Mouse (Mus musculus): Measurements from ENCODE around the gene Tmem120b. TPM values are rescaled to one million over a fixed set of nuclear protein-coding genes. Genes with fewer than 3 reads are reported as not detected.

Gene Tmem120b
- total and polyA plus RNA-seq, 3 experiments: 0.53 to 0.93 TPM; not detected in 1

DNA sequence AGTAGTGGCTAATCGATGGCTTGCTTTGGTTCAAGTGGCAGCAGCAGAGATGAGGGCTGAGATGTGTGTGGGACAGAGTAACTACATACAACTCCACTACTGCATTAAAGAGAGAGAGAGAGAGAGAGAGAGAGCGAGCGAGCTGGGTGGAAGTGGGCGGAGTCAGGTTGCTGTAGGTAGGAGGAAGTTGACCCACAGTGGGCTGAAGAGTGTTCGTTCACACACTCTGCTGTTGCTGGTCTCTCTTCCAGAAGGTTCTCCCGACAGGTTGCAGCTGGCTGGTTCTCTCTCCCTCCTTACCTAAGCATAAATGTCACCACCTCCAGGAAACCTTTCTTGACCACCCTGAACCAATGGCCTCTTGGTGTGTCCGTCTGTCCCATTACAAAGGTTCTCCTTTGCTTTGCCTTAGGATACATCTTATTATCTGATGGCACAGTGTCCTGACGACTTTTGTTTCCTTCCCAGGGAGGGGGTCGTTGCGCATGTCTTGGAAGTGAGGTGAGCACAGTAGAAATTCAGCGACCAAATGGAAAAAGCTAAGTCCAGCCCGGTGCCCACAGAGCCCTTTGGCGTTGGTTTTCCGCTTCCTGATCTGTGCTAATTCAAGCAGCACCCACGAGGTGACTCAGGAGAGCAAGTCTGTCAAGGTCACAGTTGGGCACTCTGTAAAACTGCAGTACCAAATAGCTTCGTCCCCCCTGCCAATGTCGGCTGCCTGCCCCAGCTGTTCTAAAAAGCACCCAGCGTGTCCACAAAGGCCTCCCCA, 57.6 kb downstream of the Tmem120b start:
- Histone ChIP-seq H3K27me3 (ENCODE audit: insufficient read depth, low read length) (peaks cover 2% of the 10 kb centered on the region; the same call in 1 of the 2 replicates), H3K9me3 (replicated peaks) (no peaks in the 10 kb centered on the region), H3K4me3 (ENCODE audit: low read depth, low read length) (peak overlapping the region; percentile 54; the same call in 1 of the 2 replicates), H3K36me3 (replicated peaks) (peaks cover 11% of the 10 kb centered on the region), H3K4me1 (ENCODE audit: insufficient read depth, low read depth, low read length) (peaks cover 30% of the 10 kb centered on the region)
- ATAC-seq (ENCODE audit: extremely low read depth, insufficient number of reproducible peaks, low FRiP score, poor library complexity, severe bottlenecking) (no peak; the same call in 1 of the 2 replicates), DNase-seq (ENCODE audit: low spot score) (no peak)
- no peak for TF ChIP-seq GATA1 (IDR thresholded peaks at IDR 0.05; ENCODE audit: borderline replicate concordance, low read length)
- no peak for TF ChIP-seq CTCF (IDR thresholded peaks at IDR 0.05; ENCODE audit: low read depth, low read length)
- TF ChIP-seq POLR2AphosphoS5 (IDR thresholded peaks at IDR 0.05; ENCODE audit: insufficient replicate concordance, low read depth, low read length): no peak
- no peak for TF ChIP-seq TAL1 (conservative IDR thresholded peaks at IDR 0.05; ENCODE audit: low read depth, low read length)
- TF ChIP-seq GATA2 (IDR thresholded peaks at IDR 0.05; ENCODE audit: borderline replicate concordance, low read depth, low read length): no peak

DNA sequence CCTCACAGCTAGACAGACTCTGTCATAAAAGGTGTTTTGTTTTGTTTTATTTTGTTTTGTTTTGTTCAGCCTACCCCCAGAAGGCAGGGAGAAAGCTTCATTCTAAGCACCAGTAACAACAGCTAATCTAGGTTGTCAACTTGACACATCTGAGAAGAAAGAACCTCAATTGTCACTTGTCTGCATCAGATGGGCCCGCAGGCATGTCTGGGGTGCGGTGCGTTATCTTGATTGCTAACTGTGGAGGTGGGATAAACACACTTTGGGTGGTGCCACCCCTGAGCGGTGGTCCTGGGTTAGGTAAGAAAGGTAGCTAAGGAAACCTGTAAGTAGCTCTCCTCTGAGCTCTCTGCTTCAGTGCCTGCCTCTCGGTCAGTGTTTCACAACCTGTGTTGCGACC, 58.8 kb downstream of the Tmem120b start:
- Histone ChIP-seq H3K4me1 (ENCODE audit: insufficient read depth, low read depth, low read length) (peaks cover 38% of the 10 kb centered on the region), H3K36me3 (replicated peaks) (peaks cover 14% of the 10 kb centered on the region), H3K27me3 (ENCODE audit: insufficient read depth, low read length) (no peaks in the 10 kb centered on the region; the same call in 1 of the 2 replicates), H3K9me3 (replicated peaks) (no peaks in the 10 kb centered on the region), H3K4me3 (ENCODE audit: low read depth, low read length) (no peak overlapping the region)
- DNase-seq (ENCODE audit: low spot score) (no peak), ATAC-seq (ENCODE audit: extremely low read depth, insufficient number of reproducible peaks, low FRiP score, poor library complexity, severe bottlenecking) (no peak)
- TF ChIP-seq GATA2 (IDR thresholded peaks at IDR 0.05; ENCODE audit: borderline replicate concordance, low read depth, low read length) (no peak), GATA1 (IDR thresholded peaks at IDR 0.05; ENCODE audit: borderline replicate concordance, low read length) (no peak), POLR2AphosphoS5 (IDR thresholded peaks at IDR 0.05; ENCODE audit: insufficient replicate concordance, low read depth, low read length) (no peak), TAL1 (conservative IDR thresholded peaks at IDR 0.05; ENCODE audit: low read depth, low read length) (no peak), CTCF (IDR thresholded peaks at IDR 0.05; ENCODE audit: low read depth, low read length) (no peak)

DNA sequence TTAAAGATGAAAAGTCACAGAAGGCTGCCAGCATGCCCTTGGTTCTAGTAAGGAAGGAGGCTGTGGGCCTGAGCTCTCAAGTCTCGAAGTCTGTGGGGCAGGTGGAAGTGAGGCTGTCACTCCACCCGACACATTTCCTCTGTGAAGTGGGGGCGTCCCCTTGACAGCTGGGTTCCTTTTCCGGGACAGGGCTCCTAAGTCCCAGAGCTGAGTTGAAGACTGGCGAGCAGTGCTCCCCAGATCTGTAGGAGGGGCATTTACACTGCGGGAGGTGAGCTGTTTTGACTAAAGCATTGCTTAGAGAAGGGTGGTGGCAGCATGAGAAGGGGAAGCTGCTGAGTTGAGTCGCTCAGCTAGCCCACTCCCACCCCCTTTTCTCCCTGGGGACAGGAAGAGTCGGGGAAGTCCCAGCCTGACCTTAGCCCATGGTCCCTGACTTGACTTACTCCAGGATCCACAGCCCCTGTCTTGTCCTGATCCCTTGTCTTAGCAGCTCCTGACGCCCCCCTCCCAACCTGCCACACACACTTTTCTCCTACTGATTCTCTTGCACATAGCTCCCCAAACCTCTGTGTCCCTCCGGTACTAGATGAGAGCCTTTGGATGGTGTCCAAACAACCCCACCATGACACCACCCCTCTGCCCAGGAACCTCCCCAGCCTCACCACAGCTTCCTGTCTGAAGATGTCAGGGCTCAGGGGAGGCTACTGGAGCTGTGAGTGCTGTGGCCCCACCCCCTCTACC, 60.4 kb downstream of the Tmem120b start:
- ATAC-seq (ENCODE audit: extremely low read depth, insufficient number of reproducible peaks, low FRiP score, poor library complexity, severe bottlenecking) (peak; percentile 55; the same call in 1 of the 2 replicates), DNase-seq (ENCODE audit: low spot score) (peak; percentile 63)
- no peak for TF ChIP-seq POLR2AphosphoS5 (IDR thresholded peaks at IDR 0.05; ENCODE audit: insufficient replicate concordance, low read depth, low read length)
- TF ChIP-seq TAL1 (conservative IDR thresholded peaks at IDR 0.05; ENCODE audit: low read depth, low read length): no peak
- no peak for TF ChIP-seq GATA1 (IDR thresholded peaks at IDR 0.05; ENCODE audit: borderline replicate concordance, low read length)
- no peak for TF ChIP-seq CTCF (IDR thresholded peaks at IDR 0.05; ENCODE audit: low read depth, low read length)
- no peak for TF ChIP-seq GATA2 (IDR thresholded peaks at IDR 0.05; ENCODE audit: borderline replicate concordance, low read depth, low read length)
- peaks cover 53% of the 10 kb centered on the region for H3K4me1 ChIP-seq (ENCODE audit: insufficient read depth, low read depth, low read length)
- H3K9me3 ChIP-seq (replicated peaks): no peaks in the 10 kb centered on the region
- peaks cover 24% of the 10 kb centered on the region for H3K36me3 ChIP-seq (replicated peaks)
- H3K4me3 ChIP-seq (ENCODE audit: low read depth, low read length): no peak overlapping the region
- no peaks in the 10 kb centered on the region; the same call in 1 of the 2 replicates for H3K27me3 ChIP-seq (ENCODE audit: insufficient read depth, low read length)

DNA sequence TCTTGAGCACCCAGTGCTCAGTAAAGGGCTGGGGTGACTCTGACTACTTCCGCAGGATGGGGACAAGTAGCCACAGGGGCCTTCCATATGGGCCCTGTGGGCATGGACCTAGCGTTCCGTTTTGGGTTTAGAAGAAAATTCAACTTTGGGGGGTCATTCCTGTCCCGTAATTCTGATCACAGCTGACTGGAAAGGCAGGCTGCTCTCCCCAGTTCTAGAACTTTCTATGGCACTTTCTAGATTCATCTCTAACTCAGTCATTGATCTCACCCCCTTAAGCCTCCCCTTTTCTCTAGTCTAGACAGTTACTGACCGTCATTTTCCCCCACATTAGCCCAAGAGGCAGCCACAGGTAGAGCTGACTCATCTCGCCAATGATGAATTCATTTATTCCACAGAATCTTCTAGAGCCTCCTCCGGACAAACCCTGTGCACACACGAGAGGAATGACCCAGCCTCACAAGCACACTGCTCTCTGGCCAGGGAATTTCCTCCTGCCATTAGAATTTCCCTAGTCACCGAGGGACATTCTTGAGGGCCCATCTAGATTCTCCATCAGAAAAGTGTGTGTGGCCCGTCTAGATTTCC, 61.0 kb downstream of the Tmem120b start:
- DNase-seq (ENCODE audit: low spot score) (no peak), ATAC-seq (ENCODE audit: extremely low read depth, insufficient number of reproducible peaks, low FRiP score, poor library complexity, severe bottlenecking) (no peak)
- TF ChIP-seq GATA1 (IDR thresholded peaks at IDR 0.05; ENCODE audit: borderline replicate concordance, low read length) (no peak), GATA2 (IDR thresholded peaks at IDR 0.05; ENCODE audit: borderline replicate concordance, low read depth, low read length) (no peak), CTCF (IDR thresholded peaks at IDR 0.05; ENCODE audit: low read depth, low read length) (no peak), POLR2AphosphoS5 (IDR thresholded peaks at IDR 0.05; ENCODE audit: insufficient replicate concordance, low read depth, low read length) (no peak), TAL1 (conservative IDR thresholded peaks at IDR 0.05; ENCODE audit: low read depth, low read length) (no peak)
- Histone ChIP-seq H3K36me3 (replicated peaks) (peaks cover 31% of the 10 kb centered on the region), H3K4me3 (ENCODE audit: low read depth, low read length) (no peak overlapping the region), H3K4me1 (ENCODE audit: insufficient read depth, low read depth, low read length) (peaks cover 60% of the 10 kb centered on the region), H3K27me3 (ENCODE audit: insufficient read depth, low read length) (no peaks in the 10 kb centered on the region; the same call in 1 of the 2 replicates), H3K9me3 (replicated peaks) (no peaks in the 10 kb centered on the region)

DNA sequence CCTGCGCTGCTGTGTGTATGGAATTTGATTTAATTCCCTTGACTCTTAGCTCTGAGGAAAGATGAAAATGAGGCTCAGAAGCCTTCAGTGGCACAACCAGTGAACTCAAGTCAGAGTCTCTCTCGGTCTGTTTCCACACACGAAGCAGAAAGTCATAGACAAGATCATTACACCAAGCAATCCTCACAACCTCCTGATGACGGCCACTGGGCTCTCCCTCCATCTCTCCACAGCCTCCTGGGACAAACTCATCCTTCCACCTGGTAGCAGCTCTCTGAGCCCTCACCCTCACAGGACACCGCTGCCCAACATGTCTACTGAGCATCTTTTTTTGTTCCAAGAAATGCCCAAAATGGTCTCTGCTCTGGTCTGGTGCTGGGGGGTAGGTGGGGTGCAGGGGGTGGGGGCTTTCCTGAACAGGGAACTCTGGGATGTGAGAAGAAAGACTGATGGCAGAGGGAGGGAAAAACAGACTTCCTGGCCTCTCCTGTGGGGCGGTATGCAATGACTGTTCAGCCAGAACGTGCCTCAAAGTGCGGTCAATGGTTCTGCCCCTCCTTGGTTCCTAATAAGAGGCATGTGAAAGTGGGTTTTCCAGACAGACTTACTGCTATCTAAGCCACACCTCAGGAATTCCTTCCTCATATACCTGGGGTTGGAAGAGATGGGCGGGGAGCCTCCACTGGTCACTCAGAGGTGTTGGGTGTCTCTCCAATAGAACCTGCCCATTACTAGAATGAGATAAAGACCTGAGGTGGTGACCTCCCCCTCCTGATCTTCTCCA, 62.0 kb downstream of the Tmem120b start:
- H3K4me3 ChIP-seq (ENCODE audit: low read depth, low read length): no peak overlapping the region
- no peaks in the 10 kb centered on the region for H3K9me3 ChIP-seq (replicated peaks)
- TF ChIP-seq CTCF (IDR thresholded peaks at IDR 0.05; ENCODE audit: low read depth, low read length) (no peak), GATA1 (IDR thresholded peaks at IDR 0.05; ENCODE audit: borderline replicate concordance, low read length) (no peak), TAL1 (conservative IDR thresholded peaks at IDR 0.05; ENCODE audit: low read depth, low read length) (no peak), POLR2AphosphoS5 (IDR thresholded peaks at IDR 0.05; ENCODE audit: insufficient replicate concordance, low read depth, low read length) (no peak), GATA2 (IDR thresholded peaks at IDR 0.05; ENCODE audit: borderline replicate concordance, low read depth, low read length) (no peak)
- H3K27me3 ChIP-seq (ENCODE audit: insufficient read depth, low read length): no peaks in the 10 kb centered on the region; the same call in 1 of the 2 replicates
- no peak for DNase-seq (ENCODE audit: low spot score)
- H3K36me3 ChIP-seq (replicated peaks): peaks cover 40% of the 10 kb centered on the region
- ATAC-seq (ENCODE audit: extremely low read depth, insufficient number of reproducible peaks, low FRiP score, poor library complexity, severe bottlenecking): no peak
- peaks cover 69% of the 10 kb centered on the region for H3K4me1 ChIP-seq (ENCODE audit: insufficient read depth, low read depth, low read length)

Measured in G1E (cell line).